Mouse (Mus musculus): ENCODE results near the gene Tiam2.

- TF ChIP-seq CHD2 (IDR thresholded peaks at IDR 0.05; ENCODE audit: low read depth, low read length) (no peak), ZNF384 (IDR thresholded peaks at IDR 0.05; ENCODE audit: low read depth, low read length) (no peak), MAFK (IDR thresholded peaks at IDR 0.05; ENCODE audit: insufficient read depth, low read depth, low read length) (no peak), HCFC1 (IDR thresholded peaks at IDR 0.05; ENCODE audit: borderline replicate concordance, insufficient read depth, low read length) (no peak), ZC3H11A (IDR thresholded peaks at IDR 0.05; ENCODE audit: borderline replicate concordance, low read depth, low read length) (no peak)
Observed at GRCm38 (mm10) chr17:3385391-3385790, 59.0 kb downstream of the Tiam2 start.

All from ES-E14 (cell line).